Mouse (Mus musculus) B cell, adult (primary cell): Measurements from ENCODE around the gene Sept8. TPM values are rescaled to one million over a fixed set of nuclear protein-coding genes. Genes with fewer than 3 reads are reported as not detected.

Source experiments
- total RNA-seq: library from RNA; stranded (reverse); gene quantifications from 4 replicates; pipeline ENCODE4 v1.2.4, GENCODE M21; 2023; ENCODE audit not compliant: inconsistent age

Gene Sept8
- 0.22 to 0.54 TPM in 2 of 4 replicates, not detected in the others for total RNA-seq

DNA sequence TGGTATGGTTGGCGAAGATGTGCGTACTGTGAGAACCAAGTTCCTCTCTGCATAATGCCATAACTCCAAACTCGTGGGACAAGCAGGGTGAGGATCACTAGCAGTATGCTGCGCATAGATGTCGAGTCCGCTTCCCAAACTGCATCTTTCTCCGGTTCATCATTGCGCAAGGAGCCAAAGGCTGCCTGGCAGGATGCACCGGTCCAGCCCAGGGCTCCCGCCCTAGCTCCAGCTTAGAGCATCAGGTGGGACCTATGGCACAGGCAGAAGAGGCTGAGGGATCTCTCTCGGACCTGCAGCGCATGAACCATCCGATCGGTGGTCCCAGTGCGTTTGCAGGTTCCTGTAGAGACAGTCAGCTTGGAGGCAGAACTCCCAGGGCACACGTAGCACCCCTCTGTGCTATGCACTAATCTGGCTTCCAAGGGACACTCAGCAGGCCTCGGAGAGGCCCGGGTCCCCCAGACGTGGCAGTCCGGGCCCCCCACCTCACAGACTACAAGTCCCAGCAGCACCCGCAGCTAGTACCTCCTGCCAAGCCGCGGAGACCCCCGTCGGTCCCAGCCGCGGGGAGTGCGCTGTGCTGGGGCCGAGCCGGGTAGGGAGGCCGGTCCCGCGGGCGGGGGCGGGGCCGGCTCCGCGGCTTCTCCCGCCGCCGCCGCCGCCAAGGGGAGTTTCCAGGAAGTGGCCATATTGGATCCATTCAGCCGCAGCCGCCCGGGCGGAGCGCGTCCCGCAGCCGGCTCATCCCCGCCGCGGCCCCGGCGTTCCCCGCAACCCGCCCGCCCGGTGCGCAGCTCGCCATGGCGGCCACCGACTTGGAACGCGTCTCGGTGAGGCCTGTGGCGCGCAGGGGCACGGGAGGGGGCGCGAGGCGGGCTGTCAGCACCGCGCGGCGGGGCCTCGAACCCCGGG lies at the start of gene Sept8:
TSS of gene Sept8 (plus strand) at position 51 of the 915 bp plus-strand sequence.

GRCm38 (mm10) chr11:53469968-53470695 lies 48.9 kb upstream of the Sept8 start, which contains the start of gene Gm9837:
Gm9837 (minus strand) TSS chr11:53470479.

GRCm38 (mm10) chr11:53479783-53480301 lies 39.2 kb upstream of the Sept8 start, which contains the start of the genes Gm9945 and Sowaha:
Gm9945 (plus strand) TSS chr11:53480166.
Sowaha (minus strand) TSS chr11:53480274.

GRCm38 (mm10) chr11:53567224-53568014 lies 48.4 kb downstream of the Sept8 start, which contains the start of gene Kif3a:
Kif3a (plus strand) TSS chr11:53567379.

Other genes starting within 250 kb of the Sept8 start
- 107 to 132 TPM (median 116 TPM) in 4 replicates for gene Hspa4, start 218.8 kb upstream of the Sept8 start, total RNA-seq
- 15.6 to 20.7 TPM (median 16.7 TPM) in 4 replicates for gene Zcchc10, start 194.6 kb upstream of the Sept8 start, total RNA-seq
- gene Aff4, start 168.4 kb upstream of the Sept8 start, total RNA-seq, result 278 to 365 TPM (median 344 TPM) in 4 replicates
- gene Leap2, start 96.1 kb upstream of the Sept8 start, total RNA-seq, result not detected in 4 replicates
- gene Uqcrq, start 88.4 kb upstream of the Sept8 start, total RNA-seq, result 138 to 153 TPM (median 150 TPM) in 4 replicates
- 0.39 to 0.94 TPM (median 0.77 TPM) in 4 replicates for gene Gdf9, start 88.2 kb upstream of the Sept8 start, total RNA-seq
- not detected in 4 replicates for gene Gm10447, start 62.1 kb upstream of the Sept8 start, total RNA-seq
- gene Shroom1, start 62.1 kb upstream of the Sept8 start, total RNA-seq, result not detected in 4 replicates
- gene Gm9837, start 48.8 kb upstream of the Sept8 start, total RNA-seq, result not detected in 4 replicates
- not detected in 4 replicates for gene Gm9945, start 39.1 kb upstream of the Sept8 start, total RNA-seq
- not detected in 4 replicates for gene Sowaha, start 39.0 kb upstream of the Sept8 start, total RNA-seq
- gene Kif3a, start 48.1 kb downstream of the Sept8 start, total RNA-seq, result 3.0 to 8.7 TPM (median 6.1 TPM) in 4 replicates
- gene Il4, start 99.4 kb downstream of the Sept8 start, total RNA-seq, result not detected in 4 replicates
- not detected in 4 replicates for gene Il13, start 115.4 kb downstream of the Sept8 start, total RNA-seq
- 27.9 to 36.2 TPM (median 28.8 TPM) in 4 replicates for gene Rad50, start 188.1 kb downstream of the Sept8 start, total RNA-seq
- gene Il5, start 201.5 kb downstream of the Sept8 start, total RNA-seq, result not detected in 4 replicates